Mouse (Mus musculus): ENCODE data around the gene Pih1d1. TPM values are rescaled to one million over a fixed set of nuclear protein-coding genes. Genes with fewer than 3 reads are reported as not detected.
A peak's percentile ranks its signal among the peaks of the same experiment; 100 is the strongest.
"Not testable (repeated sequence)": the region's sequence is repeated elsewhere in the genome, so short reads cannot be mapped to it uniquely, and the experiment has no call there.

Gene Pih1d1
- polyA plus RNA-seq (2015; fragmentation: Nextera tagmentation; extraction: Ambion mirVana): 90.9 and 96.5 TPM in 2 replicates

DNA sequence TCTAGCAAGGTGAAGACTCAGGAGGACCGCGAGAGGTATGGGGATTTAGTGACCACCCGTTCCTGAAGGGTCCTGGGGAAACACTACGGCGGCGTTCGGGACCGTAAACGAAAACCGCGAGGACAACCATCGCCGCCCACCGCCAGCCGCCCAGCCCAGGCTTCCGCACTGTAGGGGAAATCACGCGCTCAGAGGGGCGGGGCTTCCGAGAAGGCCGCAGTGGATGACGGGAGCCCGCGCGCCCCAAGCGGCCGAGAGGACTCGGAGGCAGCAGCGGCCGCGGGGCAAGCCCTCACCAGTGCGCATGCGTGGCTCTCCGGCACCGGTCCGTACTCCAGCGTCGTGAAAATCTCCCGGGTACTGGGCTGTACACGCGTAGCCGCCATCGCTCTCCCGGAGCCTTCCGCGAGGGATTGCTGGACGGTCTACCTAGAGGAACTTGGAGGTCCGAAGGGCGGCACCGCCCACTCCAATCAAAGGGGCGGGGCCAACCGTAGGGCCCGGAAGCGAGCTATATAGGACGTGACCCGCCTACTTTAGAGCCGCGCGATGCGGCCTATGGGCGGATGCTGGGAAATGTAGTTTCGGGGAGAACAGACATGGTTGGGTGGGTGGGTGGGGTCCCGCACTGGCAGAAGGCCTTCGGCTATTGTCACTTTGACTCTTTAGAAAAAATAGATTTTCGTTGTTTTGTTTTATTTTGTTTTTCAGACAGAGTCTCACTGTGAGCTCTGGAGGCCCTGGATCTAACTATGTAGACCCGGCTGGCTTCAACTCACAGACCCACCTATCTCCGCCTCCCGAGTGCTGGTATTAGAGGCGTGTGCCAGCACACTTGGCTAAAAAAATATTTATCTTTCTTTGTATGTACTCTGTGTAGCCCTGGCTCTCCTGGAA is at the start of gene Pih1d1, which contains the start of gene Aldh16a1:
TSS of gene Pih1d1 (plus strand) at position 208 of the 897 bp plus-strand sequence.
TSS of gene Aldh16a1 (minus strand) at position 489 of the 897 bp plus-strand sequence.
- WGBS: 3% methylated on average over 69 of the region's 69 CpGs
- no peaks in the 10 kb centered on the region for H3K27me3 ChIP-seq (replicated peaks; ENCODE audit: control insufficient read depth, insufficient read depth, low read length)
- no peaks in the 10 kb centered on the region for H3K9me3 ChIP-seq (ENCODE audit: control insufficient read depth, low read length)
- peaks cover 23% of the 10 kb centered on the region; the same call in 1 of the 2 replicates for H3K4me1 ChIP-seq (ENCODE audit: control insufficient read depth, insufficient read depth, low read length)
- ATAC-seq: peak; percentile 96
- peak within 1 kb of the TSS; percentile 97 for H3K27ac ChIP-seq (ENCODE audit: low read length)
- H3K9ac ChIP-seq (ENCODE audit: low read depth, low read length): peak within 1 kb of the TSS; percentile 88
- no peaks in the 10 kb centered on the region for H3K36me3 ChIP-seq (ENCODE audit: control insufficient read depth, insufficient read depth, low read length)
- peak within 1 kb of the TSS; percentile 73 for H3K4me3 ChIP-seq (ENCODE audit: low read length)
- H3K4me2 ChIP-seq (ENCODE audit: low read depth, low read length): peak within 1 kb of the TSS; percentile 74

GRCm38 (mm10) chr7:45104941-45105340 is 49.2 kb upstream of the Pih1d1 start:
- Histone ChIP-seq H3K4me1 (ENCODE audit: control insufficient read depth, insufficient read depth, low read length) (peaks cover 25% of the 10 kb centered on the region), H3K27me3 (replicated peaks; ENCODE audit: control insufficient read depth, insufficient read depth, low read length) (no peaks in the 10 kb centered on the region), H3K4me3 (ENCODE audit: low read length) (no peak overlapping the region), H3K9ac (ENCODE audit: low read depth, low read length) (no peak overlapping the region), H3K36me3 (ENCODE audit: control insufficient read depth, insufficient read depth, low read length) (no peaks in the 10 kb centered on the region), H3K27ac (ENCODE audit: low read length) (0 out of 2 replicates have a peak overlapping the region, but pooled peaks have one; percentile 11), H3K9me3 (ENCODE audit: control insufficient read depth, low read length) (no peaks in the 10 kb centered on the region), H3K4me2 (ENCODE audit: low read depth, low read length) (no peak overlapping the region)
- 80% methylated on average over 5 of the region's 5 CpGs for WGBS
- ATAC-seq: no peak

DNA sequence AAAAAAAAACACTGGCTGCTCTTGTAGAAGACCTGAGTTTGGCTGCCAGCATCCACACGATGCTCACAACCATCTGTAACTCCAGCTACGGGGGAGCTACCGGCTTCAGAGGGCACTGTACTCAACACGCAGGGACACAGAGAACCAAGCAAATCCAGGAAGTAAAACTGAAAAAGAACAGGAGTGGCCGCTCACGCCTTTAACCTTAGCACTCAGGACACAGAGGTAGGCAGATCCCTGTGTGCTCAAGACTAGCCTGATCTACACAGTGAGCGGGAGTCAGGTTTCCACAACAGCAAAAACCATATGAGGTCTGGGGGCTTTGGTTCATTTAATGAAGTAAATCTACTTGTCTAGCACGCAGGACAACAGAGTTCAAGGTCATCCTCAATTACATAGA is 48.6 kb upstream of the Pih1d1 start:
- no peaks in the 10 kb centered on the region for H3K36me3 ChIP-seq (ENCODE audit: control insufficient read depth, insufficient read depth, low read length)
- no peak overlapping the region for H3K9ac ChIP-seq (ENCODE audit: low read depth, low read length)
- 58% methylated on average over 8 of the region's 8 CpGs for WGBS
- no peaks in the 10 kb centered on the region for H3K27me3 ChIP-seq (replicated peaks; ENCODE audit: control insufficient read depth, insufficient read depth, low read length)
- H3K9me3 ChIP-seq (ENCODE audit: control insufficient read depth, low read length): no peaks in the 10 kb centered on the region
- peaks cover 25% of the 10 kb centered on the region for H3K4me1 ChIP-seq (ENCODE audit: control insufficient read depth, insufficient read depth, low read length)
- ATAC-seq: peak; percentile 63
- peak overlapping the region; percentile 31 for H3K27ac ChIP-seq (ENCODE audit: low read length)
- H3K4me2 ChIP-seq (ENCODE audit: low read depth, low read length): no peak overlapping the region
- no peak overlapping the region for H3K4me3 ChIP-seq (ENCODE audit: low read length)

GRCm38 (mm10) chr7:45106441-45106840 is 47.7 kb upstream of the Pih1d1 start:
- no peak overlapping the region for H3K27ac ChIP-seq (ENCODE audit: low read length)
- H3K4me3 ChIP-seq (ENCODE audit: low read length): no peak overlapping the region
- no peak overlapping the region for H3K4me2 ChIP-seq (ENCODE audit: low read depth, low read length)
- no peak for ATAC-seq
- 53% methylated on average over 6 of the region's 6 CpGs for WGBS
- H3K4me1 ChIP-seq (ENCODE audit: control insufficient read depth, insufficient read depth, low read length): peaks cover 27% of the 10 kb centered on the region
- no peaks in the 10 kb centered on the region for H3K9me3 ChIP-seq (ENCODE audit: control insufficient read depth, low read length)
- no peak overlapping the region for H3K9ac ChIP-seq (ENCODE audit: low read depth, low read length)
- H3K36me3 ChIP-seq (ENCODE audit: control insufficient read depth, insufficient read depth, low read length): no peaks in the 10 kb centered on the region
- H3K27me3 ChIP-seq (replicated peaks; ENCODE audit: control insufficient read depth, insufficient read depth, low read length): no peaks in the 10 kb centered on the region

GRCm38 (mm10) chr7:45107052-45107645 is 47.0 kb upstream of the Pih1d1 start:
- H3K27me3 ChIP-seq (replicated peaks; ENCODE audit: control insufficient read depth, insufficient read depth, low read length): no peaks in the 10 kb centered on the region
- no peak overlapping the region for H3K27ac ChIP-seq (ENCODE audit: low read length)
- H3K9me3 ChIP-seq (ENCODE audit: control insufficient read depth, low read length): no peaks in the 10 kb centered on the region
- H3K36me3 ChIP-seq (ENCODE audit: control insufficient read depth, insufficient read depth, low read length): no peaks in the 10 kb centered on the region
- no peak for ATAC-seq
- peaks cover 26% of the 10 kb centered on the region for H3K4me1 ChIP-seq (ENCODE audit: control insufficient read depth, insufficient read depth, low read length)
- WGBS: 73% methylated on average over 5 of the region's 5 CpGs
- H3K9ac ChIP-seq (ENCODE audit: low read depth, low read length): no peak overlapping the region
- no peak overlapping the region for H3K4me3 ChIP-seq (ENCODE audit: low read length)
- no peak overlapping the region for H3K4me2 ChIP-seq (ENCODE audit: low read depth, low read length)

DNA sequence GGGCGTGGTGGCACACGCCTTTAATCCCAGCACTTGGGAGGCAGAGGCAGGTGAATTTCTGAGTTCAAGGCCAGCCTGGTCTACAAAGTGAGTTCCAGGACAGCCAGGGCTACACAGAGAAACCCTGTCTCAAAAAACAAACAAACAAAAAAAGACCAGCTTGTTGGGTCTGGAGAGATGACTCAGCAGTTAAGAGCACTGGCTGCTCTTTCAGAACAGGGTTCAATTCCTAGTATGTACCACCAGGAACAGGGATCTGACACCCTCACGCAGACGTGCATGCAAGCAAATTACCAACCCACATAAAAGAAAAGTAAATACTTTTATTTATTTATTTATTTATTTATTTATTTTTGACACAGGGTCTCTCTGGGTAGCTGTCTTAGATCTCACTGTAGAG is 44.0 kb upstream of the Pih1d1 start:
- 92% methylated on average over 4 of the region's 4 CpGs for WGBS
- H3K9ac ChIP-seq (ENCODE audit: low read depth, low read length); H3K9me3 ChIP-seq (ENCODE audit: control insufficient read depth, low read length); H3K36me3 ChIP-seq (ENCODE audit: control insufficient read depth, insufficient read depth, low read length); H3K27ac ChIP-seq (ENCODE audit: low read length); H3K4me1 ChIP-seq (ENCODE audit: control insufficient read depth, insufficient read depth, low read length); H3K4me2 ChIP-seq (ENCODE audit: low read depth, low read length); ATAC-seq; H3K4me3 ChIP-seq (ENCODE audit: low read length); H3K27me3 ChIP-seq (replicated peaks; ENCODE audit: control insufficient read depth, insufficient read depth, low read length): not testable (repeated sequence)

GRCm38 (mm10) chr7:45111940-45112339 is 42.2 kb upstream of the Pih1d1 start:
- peaks cover 12% of the 10 kb centered on the region for H3K4me1 ChIP-seq (ENCODE audit: control insufficient read depth, insufficient read depth, low read length)
- WGBS: 45% methylated on average over 2 of the region's 2 CpGs
- no peaks in the 10 kb centered on the region for H3K36me3 ChIP-seq (ENCODE audit: control insufficient read depth, insufficient read depth, low read length)
- H3K9ac ChIP-seq (ENCODE audit: low read depth, low read length): no peak overlapping the region
- H3K27me3 ChIP-seq (replicated peaks; ENCODE audit: control insufficient read depth, insufficient read depth, low read length): no peaks in the 10 kb centered on the region
- ATAC-seq: no peak
- H3K4me2 ChIP-seq (ENCODE audit: low read depth, low read length): no peak overlapping the region
- no peak overlapping the region for H3K4me3 ChIP-seq (ENCODE audit: low read length)
- H3K9me3 ChIP-seq (ENCODE audit: control insufficient read depth, low read length): no peaks in the 10 kb centered on the region
- peak overlapping the region; percentile 43 for H3K27ac ChIP-seq (ENCODE audit: low read length)

- H3K27ac ChIP-seq (ENCODE audit: low read length): peak overlapping the region; percentile 43
- 32% methylated on average over 3 of the region's 3 CpGs for WGBS
- H3K4me2 ChIP-seq (ENCODE audit: low read depth, low read length): no peak overlapping the region
- peaks cover 15% of the 10 kb centered on the region for H3K4me1 ChIP-seq (ENCODE audit: control insufficient read depth, insufficient read depth, low read length)
- H3K9me3 ChIP-seq (ENCODE audit: control insufficient read depth, low read length): no peaks in the 10 kb centered on the region
- peak; percentile 89 for ATAC-seq
- no peak overlapping the region for H3K4me3 ChIP-seq (ENCODE audit: low read length)
- H3K27me3 ChIP-seq (replicated peaks; ENCODE audit: control insufficient read depth, insufficient read depth, low read length): no peaks in the 10 kb centered on the region
- no peak overlapping the region for H3K9ac ChIP-seq (ENCODE audit: low read depth, low read length)
- no peaks in the 10 kb centered on the region for H3K36me3 ChIP-seq (ENCODE audit: control insufficient read depth, insufficient read depth, low read length)
Observed at GRCm38 (mm10) chr7:45112529-45112928, 41.6 kb upstream of the Pih1d1 start.

DNA sequence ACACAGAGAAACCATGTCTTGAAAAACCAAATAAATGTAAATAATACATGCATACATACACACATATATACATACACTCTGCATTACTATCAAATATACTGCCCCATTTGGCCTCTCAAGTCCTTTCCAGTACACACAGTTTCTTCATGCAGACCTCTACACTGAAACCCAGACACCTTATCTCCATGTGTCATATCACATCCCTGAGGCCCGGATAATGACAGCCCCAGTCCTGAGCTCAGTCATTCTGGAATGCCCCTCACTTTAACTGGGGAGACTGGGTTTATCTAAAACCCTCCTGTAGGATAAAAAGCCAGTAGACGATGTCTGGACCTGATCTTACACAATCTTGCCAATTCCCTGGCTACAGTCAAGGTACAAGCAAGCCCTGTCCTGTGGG is 40.6 kb upstream of the Pih1d1 start:
- Histone ChIP-seq H3K4me3 (ENCODE audit: low read length) (no peak overlapping the region), H3K4me2 (ENCODE audit: low read depth, low read length) (no peak overlapping the region), H3K27ac (ENCODE audit: low read length) (peak overlapping the region; percentile 88), H3K4me1 (ENCODE audit: control insufficient read depth, insufficient read depth, low read length) (peaks cover 15% of the 10 kb centered on the region), H3K9ac (ENCODE audit: low read depth, low read length) (0 out of 2 replicates have a peak overlapping the region, but pooled peaks have one; percentile 33), H3K36me3 (ENCODE audit: control insufficient read depth, insufficient read depth, low read length) (no peaks in the 10 kb centered on the region), H3K9me3 (ENCODE audit: control insufficient read depth, low read length) (no peaks in the 10 kb centered on the region), H3K27me3 (replicated peaks; ENCODE audit: control insufficient read depth, insufficient read depth, low read length) (no peaks in the 10 kb centered on the region)
- peak; percentile 58 for ATAC-seq
- WGBS: 49% methylated on average over 2 of the region's 2 CpGs
